Mouse (Mus musculus): ENCODE results near the gene Tigit.

The Tigit gene

DNA sequence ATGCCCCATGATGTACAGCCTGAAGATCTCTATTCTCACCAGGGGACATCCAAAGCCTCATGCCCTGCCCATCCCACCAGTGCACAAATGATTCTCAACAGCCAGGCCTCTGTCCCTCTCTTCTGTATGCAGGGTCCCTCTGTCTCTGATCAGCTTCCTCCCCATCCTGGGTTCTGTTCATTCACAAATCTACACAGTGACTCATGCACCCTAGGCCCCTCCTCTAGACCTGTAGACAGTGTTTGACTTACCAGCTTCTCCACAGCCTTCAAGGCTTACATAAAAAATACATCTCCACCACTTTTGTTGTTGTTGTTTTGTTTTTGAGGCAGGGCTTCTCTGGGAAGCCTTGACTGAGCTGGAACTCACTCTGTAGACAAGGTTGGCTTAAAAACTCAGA is 915 bp upstream of the Tigit start:
- no peak for DNase-seq (ENCODE audit: low read depth, low spot score)

DNA sequence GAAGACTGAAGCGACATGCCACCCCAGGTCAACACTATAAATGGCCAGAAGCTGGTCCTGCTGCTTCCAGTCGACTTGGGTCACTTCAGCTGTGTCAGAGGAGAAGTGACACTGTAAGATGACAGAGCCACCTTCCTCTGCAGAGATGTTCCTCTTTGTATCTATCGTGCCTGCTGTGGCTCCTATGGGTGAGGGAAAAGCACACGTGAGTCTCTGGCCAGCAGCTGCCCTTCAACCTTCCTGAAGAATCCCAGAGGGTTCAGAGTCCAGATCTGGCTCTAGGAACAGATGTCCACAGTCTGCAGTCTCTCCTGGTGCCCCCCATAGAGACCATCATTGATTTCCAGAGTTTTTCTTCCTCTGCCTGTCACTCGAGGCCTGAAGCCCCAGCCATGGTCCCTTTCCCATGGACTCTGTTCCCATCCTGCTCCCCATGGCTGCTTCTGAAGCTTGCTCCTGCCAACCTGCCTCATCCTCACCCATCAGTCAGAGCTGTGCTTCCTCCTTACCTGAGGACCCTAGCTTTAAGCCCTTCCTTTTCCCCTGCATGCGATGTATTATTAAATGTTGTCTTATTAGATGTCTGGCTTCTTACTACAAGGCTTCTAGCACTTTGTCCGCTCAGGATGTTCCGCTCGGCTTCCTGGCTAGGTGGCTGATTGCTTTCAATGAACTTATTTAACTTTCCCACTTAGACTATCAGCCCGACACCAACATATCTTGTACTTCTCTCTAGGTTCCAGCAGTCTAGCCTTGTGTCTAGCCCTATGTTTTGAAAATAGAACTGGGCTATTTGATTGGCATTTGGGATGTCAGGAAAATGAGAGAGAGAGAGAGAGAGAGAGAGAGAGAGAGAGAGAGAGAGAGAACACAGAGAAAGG is 1.6 kb downstream of the Tigit start:
- DNase-seq (ENCODE audit: low read depth, low spot score), result no peak

DNA sequence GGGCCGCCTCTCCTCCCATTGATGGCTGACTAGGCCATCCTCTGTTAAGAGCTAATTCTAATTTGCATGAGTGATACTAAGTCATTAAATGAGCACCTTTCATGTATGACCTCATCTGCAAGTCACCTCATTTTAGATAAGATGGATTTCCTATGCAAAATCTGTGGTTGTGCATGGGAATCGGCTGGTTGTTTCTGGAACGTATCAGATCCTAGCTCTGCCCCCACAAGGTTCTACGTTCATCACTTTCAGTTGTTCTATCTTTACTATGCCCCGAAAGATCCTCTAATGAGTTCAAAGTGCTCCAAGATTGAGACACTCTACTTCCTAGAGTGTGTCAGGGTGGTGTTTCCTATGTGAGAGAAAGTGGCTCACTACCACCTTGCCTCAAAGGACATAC is 2.4 kb downstream of the Tigit start:
- DNase-seq (ENCODE audit: low read depth, low spot score), result no peak

DNA sequence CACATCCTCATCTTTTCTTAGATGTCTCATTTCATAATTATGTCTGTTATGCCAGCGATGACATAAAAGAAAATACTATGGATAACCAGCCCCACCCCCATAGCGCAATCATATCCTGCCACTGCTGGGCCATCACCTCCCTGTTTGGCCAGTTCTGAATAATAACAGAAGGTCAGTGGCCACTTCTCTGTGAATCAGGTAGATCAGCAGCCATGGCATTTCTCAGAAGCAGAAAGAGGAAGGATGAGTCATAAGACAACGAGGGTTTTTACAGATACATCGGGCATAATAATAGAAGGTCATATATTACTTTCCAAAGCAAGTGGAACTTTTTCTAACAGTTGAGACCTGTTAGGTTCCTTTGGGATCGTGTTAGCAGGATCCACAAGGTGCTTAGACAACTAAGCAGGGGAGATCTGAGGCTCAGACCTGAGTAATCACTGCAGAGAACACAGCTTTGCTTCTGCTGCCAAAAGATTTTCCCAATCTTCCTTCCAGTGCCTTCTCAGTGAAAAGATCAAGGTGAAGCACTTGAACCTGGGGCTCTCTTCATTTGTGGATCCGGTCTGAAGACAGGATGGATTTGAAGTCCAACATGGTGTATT is 8.7 kb downstream of the Tigit start:
- DNase-seq (ENCODE audit: low read depth, low spot score), result no peak

DNA sequence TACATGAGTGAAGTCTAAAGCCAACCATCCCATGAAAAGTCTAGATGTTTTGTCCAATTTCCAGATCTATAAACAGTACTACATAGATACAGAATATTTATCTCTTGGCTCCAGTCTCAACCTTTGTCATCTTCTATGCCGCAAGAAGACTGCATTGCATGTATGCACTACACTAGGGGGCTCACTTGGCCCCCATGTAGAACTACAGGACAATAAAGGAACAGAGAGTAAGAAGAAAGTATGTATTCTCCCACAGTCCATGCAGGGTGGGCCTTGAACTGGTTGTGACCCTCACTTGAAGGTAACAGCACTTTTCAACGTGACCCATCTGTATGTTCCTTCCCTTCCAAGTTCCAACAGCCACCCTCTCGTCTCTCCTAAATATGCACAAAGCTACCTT is 9.7 kb downstream of the Tigit start:
- DNase-seq (ENCODE audit: low read depth, low spot score), result no peak

DNA sequence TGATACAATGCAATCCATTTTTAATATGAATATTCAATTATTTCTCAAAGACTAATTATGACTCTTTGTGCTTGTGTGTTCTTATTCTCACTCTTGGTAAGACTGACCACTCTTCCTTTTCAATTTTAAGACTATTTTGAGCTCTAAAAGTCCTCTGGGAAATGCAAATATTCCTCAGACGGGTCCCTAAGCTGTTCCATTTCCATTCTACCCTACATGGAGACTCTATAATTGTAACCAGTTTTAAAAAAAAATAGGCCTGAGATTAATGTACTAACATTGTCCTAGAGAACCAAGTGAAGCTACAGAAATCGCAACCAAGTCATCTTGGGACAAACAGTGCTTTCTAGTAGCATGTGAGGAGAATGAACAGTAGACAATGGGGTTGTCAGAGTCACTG is 10.7 kb downstream of the Tigit start:
- DNase-seq (ENCODE audit: low read depth, low spot score), result no peak

DNA sequence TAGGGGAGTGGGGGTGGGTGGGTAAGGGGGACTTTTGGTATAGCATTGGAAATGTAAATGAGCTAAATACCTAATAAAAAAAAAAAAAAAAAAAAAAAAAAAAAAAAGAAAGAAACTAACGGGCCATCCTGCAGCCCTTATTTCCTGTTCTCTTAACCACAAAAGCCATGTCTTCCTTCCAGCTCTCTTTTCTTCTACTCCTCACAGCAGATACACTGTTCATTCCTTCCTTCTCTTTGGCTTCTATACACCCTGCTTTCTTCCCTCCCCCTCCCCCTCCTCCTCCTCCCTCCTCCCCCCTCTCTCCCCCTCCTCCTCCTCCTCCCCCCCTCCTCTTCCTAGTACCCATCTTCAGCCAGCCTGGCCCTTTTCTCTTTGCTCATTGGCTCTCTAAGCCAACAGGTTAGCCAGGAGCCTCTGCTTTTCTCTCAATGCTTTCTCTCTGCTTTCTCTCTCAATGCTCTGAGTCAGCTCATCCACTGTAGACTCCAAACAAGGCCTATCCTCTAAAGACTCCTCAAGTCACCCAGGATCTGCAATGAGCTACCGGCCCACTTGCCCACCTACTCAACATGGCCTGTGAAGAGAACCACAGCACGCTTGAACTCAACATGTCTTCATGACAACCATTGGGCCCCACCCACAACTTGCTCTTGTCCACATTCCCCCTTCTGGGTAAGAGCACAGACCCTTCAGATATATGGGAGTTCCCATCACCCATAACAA is 13.4 kb downstream of the Tigit start:
- no peak for DNase-seq (ENCODE audit: low read depth, low spot score)

DNA sequence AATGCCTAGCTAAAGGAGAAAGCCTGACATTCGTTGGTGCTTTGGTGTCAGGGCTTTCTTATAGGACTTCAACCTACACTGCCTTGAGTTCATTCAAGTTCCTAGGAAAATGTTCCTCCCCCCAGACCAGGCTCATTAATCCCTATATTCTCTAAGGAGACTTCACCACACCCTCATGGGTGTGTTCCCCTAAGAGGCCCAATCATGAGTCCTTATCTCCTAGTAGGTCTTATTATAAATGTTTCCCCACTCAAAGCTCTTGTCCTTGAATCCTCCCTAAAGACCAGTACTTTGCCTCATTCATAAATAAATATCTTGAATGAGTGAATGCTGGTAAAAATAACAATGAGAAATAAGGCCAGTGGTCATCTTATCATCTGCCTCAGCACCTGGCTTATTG is 16.3 kb downstream of the Tigit start:
- no peak for DNase-seq (ENCODE audit: low read depth, low spot score)

DNA sequence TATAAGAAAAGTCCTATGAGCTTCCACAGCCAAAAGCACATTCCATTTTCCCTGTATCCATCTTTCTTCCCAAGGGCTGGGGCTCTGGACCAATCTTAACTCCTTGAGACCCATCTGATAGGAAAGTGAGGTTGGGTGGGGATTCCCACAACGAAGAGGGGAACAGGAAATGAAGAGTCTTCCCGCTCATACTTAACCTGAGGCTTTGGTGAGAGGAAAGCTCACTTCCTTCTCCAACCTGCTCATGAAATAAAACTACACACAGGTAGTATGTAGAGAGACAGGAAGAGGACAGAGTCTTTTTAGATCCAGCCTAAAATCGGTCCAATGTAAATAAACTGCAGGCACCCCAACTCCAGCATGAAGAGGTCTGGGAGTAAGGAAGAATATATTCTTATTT is 17.0 kb downstream of the Tigit start:
- DNase-seq (ENCODE audit: low read depth, low spot score), result no peak

DNA sequence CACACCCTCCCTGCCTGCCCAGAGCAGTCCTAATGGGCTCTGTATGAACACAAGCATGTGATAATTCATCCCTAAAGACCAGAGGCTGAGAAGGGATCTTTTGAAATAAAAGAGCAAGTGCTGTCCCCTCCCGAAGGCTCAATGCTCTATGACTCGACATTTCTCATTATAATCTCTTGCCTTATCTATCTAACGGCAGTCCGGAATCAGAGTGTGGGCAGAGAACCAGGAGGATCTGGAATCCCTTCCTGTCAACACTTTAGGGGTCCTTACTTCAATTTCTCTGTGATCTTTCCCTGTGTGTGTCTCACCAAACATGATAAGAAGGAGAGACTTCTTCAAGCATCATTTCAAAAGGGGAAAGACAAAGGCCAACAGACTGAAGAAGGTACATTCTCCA is 18.1 kb downstream of the Tigit start:
- no peak for DNase-seq (ENCODE audit: low read depth, low spot score)

DNA sequence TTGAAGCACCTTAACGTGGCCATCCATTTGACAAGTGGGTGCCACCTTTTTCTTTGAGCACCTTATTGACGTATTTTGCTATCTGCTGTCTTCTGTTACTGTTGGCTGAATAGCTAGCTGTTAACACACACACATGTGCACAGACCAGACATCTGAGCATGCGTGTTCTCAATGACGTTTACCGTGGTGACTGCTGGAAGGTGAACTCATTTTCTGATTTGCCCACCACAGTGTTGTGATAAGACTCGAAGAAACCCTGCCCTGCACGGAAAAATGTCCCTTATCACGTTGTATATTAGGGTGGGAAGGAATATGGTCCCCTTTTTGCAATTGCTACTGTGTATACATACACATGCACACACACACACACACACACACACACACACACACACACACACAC is 22.7 kb downstream of the Tigit start:
- no peak for DNase-seq (ENCODE audit: low read depth, low spot score)

DNA sequence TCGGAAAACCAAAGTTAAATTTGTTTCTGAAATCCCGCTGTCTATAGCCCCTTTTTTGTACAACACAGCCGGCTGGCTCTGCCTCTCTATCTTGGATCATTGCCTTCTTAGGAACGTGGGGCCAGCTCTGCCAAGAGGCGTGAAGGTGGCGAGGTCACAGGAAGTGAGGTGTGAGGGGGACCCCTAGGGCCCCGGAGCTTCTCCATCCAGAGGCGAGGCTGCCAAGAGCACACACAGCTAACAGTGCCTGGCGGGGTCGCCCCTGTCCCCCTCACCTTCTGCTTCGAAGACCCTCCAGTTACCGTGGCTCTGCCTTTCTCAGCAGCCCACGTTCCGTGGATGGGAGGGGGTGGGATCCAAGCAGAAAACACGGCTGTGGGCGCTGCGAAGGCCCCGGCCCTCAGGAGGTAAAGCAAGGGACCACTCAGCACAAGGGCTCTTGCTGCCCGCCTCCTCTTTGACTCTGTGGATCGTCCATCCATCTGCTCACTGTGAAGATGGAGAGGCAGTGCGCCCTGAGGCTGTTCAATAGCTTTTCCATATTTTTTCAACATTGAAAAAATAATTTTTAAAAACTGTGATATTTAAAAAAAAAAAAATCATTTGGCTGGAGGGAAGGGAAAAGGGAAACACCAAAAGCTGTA is 25.4 kb downstream of the Tigit start:
- DNase-seq (ENCODE audit: low read depth, low spot score), result no peak

DNA sequence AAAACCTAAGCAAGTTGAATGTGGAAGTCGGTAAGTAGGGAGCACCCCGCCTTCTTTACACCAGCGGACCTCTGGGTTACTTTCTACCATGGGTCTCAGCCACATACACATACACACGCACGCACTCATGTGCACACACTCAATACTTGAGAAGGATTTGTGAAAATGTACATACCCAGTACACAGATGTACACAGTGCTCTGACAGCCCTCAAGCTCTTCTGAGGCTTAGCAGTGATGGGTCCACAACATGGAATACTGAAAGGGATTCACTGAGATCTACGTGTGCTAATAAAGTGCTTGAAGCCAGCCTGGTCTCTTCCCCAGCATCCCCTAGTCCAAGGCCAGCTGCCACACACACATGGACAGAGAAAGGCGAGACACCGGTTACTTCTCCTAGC is 26.7 kb downstream of the Tigit start:
- no peak for DNase-seq (ENCODE audit: low read depth, low spot score)

DNA sequence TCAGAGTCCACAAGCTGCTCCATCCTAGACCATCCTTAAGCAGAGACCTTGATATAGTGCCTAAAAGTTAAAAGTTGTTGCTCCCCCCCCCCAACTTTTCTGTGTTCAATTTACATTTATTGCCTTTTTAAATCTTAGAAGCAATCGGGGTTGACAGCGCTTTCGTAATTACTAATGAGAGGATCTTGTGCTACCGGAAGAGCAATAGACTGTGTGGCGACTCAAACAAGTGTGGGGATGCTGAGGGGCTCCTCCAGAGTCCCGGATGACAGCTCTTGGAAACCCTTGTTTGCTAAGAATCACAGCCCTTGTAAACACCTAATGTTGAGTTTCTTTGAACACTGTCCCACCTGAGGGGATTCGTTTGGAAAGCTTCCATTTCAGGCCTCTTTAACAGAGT is 29.9 kb downstream of the Tigit start:
- DNase-seq (ENCODE audit: low read depth, low spot score), result no peak

DNA sequence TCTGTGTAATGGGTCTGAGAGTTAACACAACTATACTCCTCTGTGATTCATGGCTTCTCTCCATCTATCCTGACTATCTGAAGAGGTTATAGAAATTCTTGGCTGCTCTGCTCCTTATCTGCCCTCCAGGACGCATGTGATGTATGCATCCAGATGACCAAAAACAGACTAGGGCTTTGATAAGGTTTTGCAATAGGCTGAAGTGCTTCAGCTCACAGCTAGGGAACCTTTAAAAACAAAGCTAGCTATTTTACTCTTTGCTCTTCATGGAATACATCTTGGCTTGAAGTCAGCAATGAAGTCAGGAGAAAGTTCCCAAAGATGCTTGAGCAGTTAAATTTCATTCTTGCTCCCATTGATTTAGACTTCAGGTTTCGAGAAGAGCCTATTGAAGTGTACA is 32.2 kb downstream of the Tigit start:
- DNase-seq (ENCODE audit: low read depth, low spot score), result no peak

DNA sequence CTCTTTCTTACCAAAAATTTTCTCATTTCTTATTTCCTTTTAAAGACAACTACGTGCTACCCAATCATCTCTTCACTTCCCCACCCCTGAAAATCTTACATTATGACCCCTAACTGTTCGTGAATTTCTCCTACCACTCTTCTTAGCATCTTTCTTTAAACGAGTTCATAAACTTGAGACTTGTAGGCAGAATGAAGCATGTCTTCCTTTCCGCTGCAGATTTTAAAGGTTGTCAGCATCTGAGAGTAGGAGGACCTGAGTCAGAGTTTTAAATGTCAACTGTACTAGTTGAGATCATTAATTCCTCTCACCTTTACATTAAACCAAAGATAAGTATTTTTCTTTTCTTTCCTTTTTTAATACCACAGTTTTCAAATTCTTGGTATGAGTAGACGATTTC is 35.3 kb downstream of the Tigit start:
- no peak for DNase-seq (ENCODE audit: low read depth, low spot score)

DNA sequence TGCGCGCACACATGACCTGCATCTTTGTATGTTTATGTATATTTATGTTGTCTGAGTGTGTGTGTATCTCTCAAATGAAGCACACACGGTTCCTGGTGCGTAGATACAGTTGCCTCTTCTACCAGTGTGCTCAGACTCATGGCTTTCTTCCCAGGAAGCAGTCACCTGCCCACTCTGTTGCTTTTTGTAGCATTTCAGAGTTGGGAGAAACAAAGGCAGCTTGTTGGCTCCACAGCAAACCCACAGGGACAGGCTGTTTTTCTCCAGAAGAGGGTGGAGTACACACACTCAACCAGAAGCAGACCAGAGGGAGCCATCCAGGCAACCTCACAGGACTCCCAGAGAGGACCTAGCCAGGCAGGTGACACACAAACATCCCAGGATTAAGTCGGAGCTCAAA is 38.0 kb downstream of the Tigit start:
- no peak for DNase-seq (ENCODE audit: low read depth, low spot score)

DNA sequence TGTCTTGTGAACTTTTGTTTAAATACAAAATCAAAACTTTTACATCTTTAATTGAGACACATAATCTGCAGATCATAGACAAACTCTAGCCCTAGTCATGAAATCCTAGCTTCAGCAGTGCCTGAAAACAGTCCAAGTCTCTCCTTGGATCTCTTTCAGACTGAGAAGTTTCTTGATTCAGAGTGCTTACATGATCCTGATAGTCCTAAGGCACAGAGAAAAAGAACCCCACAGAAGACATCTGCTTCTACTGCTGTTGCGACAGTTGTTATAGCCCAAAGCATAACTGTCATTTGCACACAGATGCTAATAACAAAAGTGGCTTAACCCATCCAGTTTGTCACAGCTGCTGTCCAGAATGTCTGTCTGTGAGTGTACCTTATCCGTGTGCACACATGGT is 38.7 kb downstream of the Tigit start:
- DNase-seq (ENCODE audit: low read depth, low spot score), result no peak

DNA sequence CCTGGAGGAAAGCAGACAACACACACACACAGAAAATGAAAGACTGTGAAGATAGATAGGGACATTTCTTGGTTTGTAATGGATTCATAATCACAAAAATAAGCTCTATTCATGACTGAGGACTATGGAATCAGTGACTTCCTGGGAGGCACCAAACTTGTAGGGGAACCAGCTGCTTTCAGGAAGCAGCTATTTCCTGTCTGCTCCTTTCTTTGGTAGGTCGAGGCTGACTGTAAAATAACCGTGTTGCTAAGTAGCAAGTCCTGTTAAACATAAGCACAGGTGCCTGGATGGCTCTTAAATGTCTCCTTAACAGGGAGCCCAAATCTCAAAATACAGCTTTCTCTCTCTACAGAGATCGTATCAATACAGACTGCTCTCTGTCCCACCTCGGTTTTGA is 39.1 kb downstream of the Tigit start:
- no peak for DNase-seq (ENCODE audit: low read depth, low spot score)

DNA sequence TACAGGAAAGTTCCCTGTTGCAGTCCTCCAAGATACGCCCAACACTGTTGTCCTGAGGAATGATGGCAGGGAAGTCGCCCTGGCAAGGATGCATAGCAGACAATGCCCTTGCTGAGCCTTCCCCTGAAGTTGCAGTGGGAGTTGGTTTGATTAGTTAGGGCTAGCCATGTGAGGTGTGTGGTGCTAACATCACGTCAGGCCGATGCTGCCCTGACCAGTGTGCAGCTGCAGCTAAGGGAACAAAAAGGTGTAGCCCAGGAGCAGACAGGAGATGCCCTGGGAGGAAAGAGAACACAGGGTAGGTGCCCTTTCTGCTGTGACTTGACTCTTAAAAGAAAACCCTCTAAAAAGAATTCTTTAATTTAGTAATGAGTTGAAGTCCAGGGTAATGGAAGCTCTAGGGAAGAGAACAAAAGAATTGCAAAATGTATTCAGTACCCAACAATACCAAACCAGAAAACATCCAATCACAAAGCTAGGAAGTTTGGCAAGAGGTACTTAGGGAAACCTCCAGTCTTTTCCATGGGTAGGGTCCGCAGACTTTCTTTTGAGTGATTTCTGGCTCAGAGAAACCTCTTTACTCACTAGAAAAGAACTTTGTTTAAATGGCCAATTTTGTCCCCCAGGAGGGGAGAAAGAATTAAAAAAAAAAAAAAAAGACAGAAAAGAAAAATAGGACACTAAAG is 40.5 kb downstream of the Tigit start:
- no peak for DNase-seq (ENCODE audit: low read depth, low spot score)

DNA sequence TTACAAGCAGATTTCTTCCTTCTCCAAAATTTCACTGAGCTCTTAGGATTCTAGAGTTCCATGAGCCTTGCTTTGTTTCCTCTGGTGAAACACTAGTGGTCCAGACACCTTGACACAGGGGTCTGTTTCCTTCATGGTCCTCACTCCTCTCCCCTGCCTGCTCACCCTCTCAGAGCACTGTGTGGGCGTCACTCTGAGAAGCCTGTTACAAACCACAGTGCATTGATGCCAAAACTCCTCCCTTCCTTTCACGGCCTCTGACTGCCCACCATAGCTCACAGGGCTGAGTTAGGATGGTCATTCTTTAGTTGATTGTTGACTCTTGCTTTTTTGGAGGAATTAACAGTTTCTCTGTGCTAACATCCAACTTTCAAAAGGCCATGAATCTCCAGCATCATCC is 43.6 kb downstream of the Tigit start:
- DNase-seq (ENCODE audit: low read depth, low spot score), result no peak

DNA sequence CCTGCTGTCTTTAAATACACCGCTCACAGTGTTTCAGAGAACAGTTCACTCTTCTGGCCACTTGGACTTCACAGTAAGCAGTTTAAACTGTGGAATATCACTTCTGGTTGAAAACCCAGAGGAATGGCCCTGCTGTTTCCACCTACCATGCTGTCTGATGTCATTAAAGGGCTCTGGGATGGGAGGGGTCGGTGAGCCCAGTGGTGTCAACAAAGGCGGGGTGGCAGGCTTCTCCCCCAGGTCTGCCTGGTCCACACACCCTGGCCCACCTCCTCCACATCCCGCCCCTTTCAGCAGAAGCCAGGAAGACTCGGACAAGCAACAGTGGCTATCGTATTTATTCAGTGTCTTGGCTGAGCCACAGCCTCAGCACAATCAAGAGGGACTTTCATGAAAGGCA is 44.7 kb downstream of the Tigit start:
- DNase-seq (ENCODE audit: low read depth, low spot score), result no peak

Data from forelimb bud, embryonic 11.5 days (tissue).